Mouse (Mus musculus) cerebellum, adult (tissue): Measurements from ENCODE around the gene Sik1.
"Not testable (repeated sequence)": the region's sequence is repeated elsewhere in the genome, so short reads cannot be mapped to it uniquely, and the experiment has no call there.

ENCODE experiments used
- ATAC-seq: cut with Nextera tagmentation; 2 replicates; pipeline ENCODE4 v1.9.2; 2017; ENCODE audit warnings: mild to moderate bottlenecking, moderate library complexity, mixed read lengths; ENCODE audit not compliant: insufficient number of reproducible peaks, low FRiP score, low TSS enrichment

The Sik1 gene

GRCm38 (mm10) chr17:31855597-31856518 is at the start of gene Sik1:
Gene Sik1, minus strand, starts transcription at chr17:31855804.
- peak; percentile 74; the same call in 1 of the 2 replicates for ATAC-seq

GRCm38 (mm10) chr17:31905201-31905790 is 49.7 kb upstream of the Sik1 start:
- no peak for ATAC-seq

GRCm38 (mm10) chr17:31904036-31904435 is 48.4 kb upstream of the Sik1 start:
- ATAC-seq = no peak

GRCm38 (mm10) chr17:31902630-31903198 is 47.1 kb upstream of the Sik1 start:
- no peak for ATAC-seq

GRCm38 (mm10) chr17:31901461-31902204 is 46.0 kb upstream of the Sik1 start:
- no peak for ATAC-seq

- ATAC-seq = no peak
Observed at GRCm38 (mm10) chr17:31898941-31899340, 43.3 kb upstream of the Sik1 start.

GRCm38 (mm10) chr17:31897186-31897793 is 41.7 kb upstream of the Sik1 start:
- ATAC-seq = no peak

- ATAC-seq = no peak
Observed at GRCm38 (mm10) chr17:31896751-31897150, 41.1 kb upstream of the Sik1 start.

GRCm38 (mm10) chr17:31896311-31896710 is 40.7 kb upstream of the Sik1 start:
- ATAC-seq = no peak

GRCm38 (mm10) chr17:31893371-31894060 is 37.9 kb upstream of the Sik1 start:
- no peak for ATAC-seq

GRCm38 (mm10) chr17:31892750-31893149 is 37.1 kb upstream of the Sik1 start:
- no peak for ATAC-seq

GRCm38 (mm10) chr17:31891858-31892257 is 36.3 kb upstream of the Sik1 start:
- ATAC-seq = no peak

GRCm38 (mm10) chr17:31890311-31890951 is 34.8 kb upstream of the Sik1 start:
- ATAC-seq = no peak

- ATAC-seq = no peak
Observed at GRCm38 (mm10) chr17:31889446-31890201, 34.0 kb upstream of the Sik1 start.

- ATAC-seq = no peak
Observed at GRCm38 (mm10) chr17:31888540-31888939, 32.9 kb upstream of the Sik1 start.

- ATAC-seq = not testable (repeated sequence)
Observed at GRCm38 (mm10) chr17:31884676-31885075, 29.1 kb upstream of the Sik1 start.

- ATAC-seq = no peak
Observed at GRCm38 (mm10) chr17:31879406-31879805, 23.8 kb upstream of the Sik1 start.

GRCm38 (mm10) chr17:31877650-31878141 is 22.1 kb upstream of the Sik1 start:
- ATAC-seq = no peak
